Mouse (Mus musculus) retina, embryonic 14.5 days (tissue): Measurements from ENCODE around the gene Kcnh2.
"Not testable (repeated sequence)": the region's sequence is repeated elsewhere in the genome, so short reads cannot be mapped to it uniquely, and the experiment has no call there.

Experiments
- DNase-seq: peaks from one replicate; pipeline ENCODE4 v3.0.0-alpha.2; 2015; ENCODE audit warnings: low spot score

Gene Kcnh2

DNA sequence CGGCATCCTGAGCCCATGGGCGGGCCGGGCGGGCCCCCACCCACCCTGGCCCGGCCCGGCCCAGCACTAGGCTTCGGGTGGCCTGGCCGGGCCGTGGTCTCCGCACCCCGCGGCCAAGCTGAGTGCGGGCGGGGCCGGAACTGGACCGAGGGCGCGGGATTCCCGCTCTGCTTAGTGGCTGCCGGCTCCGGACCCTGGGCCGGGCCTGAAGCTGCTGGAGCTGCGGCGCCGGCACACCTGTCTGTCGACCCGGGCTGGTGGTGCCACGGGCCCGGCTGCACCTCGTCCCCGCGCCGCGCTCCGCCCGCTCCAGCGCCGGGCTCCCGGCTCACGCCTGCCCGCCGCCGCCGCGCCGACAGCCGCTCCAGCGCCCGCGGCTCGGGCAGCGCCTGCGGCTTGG, at the start of gene Kcnh2:
TSS of gene Kcnh2 (minus strand) at position 327 of the 400 bp plus-strand sequence.
- DNase-seq = no peak

DNA sequence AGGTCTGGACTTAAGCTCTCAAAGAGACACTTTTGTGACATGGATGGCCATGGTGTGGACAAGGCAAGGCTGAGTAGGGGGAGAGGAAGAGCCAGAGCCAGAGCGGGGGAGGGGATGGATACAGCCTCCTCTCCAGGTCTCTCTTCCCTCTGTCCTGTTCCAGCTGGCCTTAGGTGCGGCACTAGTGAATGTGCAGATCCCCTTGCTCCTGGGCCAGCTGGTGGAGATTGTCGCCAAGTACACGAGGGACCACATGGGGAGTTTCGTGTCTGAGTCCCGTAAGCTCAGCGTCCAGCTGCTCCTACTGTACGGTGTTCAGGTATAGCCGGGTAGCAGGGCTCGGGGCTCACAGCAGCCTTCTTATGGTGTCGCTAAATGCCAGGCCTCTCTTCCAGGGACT, 49.0 kb upstream of the Kcnh2 start:
- DNase-seq = no peak

DNA sequence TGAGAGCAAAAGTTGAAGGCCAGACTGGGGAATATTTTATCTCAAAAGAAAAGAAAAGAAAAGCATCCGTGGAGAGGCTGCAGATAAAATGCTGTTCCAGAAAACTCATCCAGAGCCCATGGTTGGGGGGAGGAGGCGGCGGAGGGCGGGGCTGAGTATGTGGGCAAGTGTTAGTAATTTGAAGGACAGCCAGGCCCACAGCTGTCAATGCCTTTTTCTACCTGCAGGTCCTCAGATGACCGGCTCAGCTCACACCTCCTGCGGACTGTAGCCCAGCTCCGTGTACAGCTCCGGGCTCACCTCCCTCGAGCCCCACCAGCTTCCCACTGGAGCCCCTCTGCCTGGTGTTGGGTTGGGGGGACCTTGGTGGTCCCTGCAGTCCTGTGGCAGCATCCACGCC, 48.3 kb upstream of the Kcnh2 start:
- no peak for DNase-seq

DNA sequence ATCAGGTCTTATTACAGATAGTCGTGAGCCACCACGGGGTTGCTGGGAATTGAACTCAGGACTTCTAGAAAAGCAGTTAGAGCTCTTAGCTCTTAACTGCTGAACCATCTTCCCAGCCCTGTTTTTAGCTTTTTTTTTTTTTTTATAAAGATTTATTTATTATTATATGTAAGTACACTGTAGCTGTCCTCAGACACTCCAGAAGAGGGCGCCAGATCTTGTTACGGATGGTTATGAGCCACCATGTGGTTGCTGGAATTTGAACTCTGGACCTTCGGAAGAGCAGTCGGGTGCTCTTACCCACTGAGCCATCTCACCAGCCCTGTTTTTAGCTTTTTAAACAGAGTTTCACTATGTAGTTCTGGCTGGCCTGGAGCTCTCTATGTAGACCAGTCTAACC, 44.9 kb upstream of the Kcnh2 start:
- not testable (repeated sequence) for DNase-seq

DNA sequence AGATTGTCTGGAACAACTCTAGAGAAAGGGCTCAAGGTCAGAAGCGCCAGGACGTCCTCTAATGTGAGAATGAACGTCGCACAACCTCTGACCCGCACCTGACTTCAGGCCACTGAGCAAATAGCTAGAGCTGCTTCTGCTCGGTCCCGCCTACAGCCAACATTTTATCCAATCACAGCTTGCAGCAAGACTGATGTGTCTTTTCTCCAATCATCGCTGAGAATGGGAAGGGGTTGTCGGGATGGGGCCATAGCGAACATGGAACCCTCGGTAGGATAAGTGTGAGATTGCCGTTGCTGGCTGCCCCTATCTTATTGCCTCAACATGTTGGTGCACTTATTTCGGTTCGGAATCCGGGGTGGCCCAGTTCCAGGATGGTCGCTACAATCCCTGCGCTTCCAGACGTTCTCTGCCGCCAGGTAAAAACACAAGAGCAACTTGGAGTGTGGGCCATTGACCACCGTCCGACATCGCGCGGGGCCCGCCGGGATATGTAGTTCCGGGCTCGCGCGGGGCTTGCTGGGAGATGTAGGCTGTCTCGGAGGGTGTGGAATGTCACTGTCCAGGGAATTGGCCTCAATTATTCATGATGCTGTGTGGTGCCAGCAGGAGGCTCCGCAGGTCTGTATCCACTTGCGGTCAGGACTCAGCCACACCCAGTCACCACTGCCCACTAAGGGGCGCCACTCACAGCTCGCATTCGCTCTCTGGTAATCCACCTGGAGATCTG, 42.9 kb upstream of the Kcnh2 start:
- DNase-seq = peak; percentile 97

DNA sequence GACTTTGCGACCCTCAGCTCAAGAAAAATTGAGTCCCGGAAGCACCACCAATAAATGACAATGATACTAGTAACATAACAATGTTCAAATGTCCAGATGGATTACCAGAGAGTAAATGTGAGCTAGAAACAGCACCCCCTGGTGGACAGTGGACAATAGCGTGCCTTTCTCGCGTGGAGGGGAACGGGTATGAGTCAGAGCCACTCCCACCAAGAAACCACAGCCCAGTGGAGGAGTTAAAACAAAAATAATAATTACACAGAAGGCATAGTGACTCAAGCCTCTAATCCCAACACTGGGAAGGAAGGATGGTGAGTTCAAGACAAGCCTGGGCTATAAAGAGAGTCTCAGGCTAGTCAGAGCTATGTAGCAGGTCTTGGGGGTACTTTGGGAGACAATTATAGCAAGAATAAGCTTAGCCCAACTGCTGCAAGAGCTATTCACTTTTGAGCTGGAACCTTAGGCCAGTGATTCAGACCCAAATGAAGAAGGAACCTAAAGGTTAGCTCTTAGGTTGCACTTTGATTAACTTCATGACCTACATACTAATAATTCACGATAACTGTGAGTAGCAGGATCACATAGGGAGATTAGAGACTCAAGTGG, 42.1 kb upstream of the Kcnh2 start, which contains the start of gene Abcb8:
TSS of gene Abcb8 (plus strand) at position 272 of the 606 bp plus-strand sequence.
- peak; percentile 93 for DNase-seq

DNA sequence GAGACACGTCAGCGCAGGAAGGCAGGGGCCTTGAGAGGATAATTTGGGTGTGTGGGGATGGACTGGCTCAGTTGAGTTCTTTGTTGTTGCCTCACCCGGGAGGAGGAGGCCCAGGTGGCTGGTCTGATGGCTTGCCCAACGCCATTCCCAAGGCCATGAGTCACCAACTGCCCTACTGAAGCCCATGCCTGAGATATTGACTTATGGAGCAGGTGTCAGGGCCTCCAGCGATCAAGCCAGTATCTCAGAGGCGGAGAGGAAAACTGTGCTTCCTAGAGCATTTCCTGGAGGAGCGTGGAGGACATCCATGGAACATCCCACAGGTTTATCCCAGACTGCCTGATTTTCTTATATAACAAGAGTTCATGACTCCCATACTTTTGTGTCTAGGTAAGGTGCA, 41.3 kb upstream of the Kcnh2 start:
- DNase-seq = no peak

DNA sequence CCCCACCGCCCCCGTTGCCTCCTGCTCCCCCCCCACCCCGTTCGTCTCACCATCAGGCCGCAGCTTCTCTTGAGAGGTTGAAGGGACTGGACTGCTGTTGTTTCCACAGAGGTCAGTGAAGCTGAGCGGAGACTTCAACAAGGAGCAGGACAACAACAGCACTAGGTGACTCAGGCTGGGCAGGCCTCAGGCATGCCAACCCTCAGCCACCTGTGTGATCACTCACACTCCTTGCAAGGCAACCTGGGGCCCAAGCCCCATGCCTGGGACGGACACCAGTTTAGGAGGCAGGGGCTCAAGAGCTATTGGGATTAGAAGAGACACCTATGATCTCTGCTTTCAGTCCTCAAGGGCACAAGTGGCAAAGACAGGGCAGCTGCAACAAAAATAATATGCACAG, 40.5 kb upstream of the Kcnh2 start, which contains the start of gene Atg9b:
TSS of gene Atg9b (minus strand) at position 280 of the 400 bp plus-strand sequence.
- no peak for DNase-seq

DNA sequence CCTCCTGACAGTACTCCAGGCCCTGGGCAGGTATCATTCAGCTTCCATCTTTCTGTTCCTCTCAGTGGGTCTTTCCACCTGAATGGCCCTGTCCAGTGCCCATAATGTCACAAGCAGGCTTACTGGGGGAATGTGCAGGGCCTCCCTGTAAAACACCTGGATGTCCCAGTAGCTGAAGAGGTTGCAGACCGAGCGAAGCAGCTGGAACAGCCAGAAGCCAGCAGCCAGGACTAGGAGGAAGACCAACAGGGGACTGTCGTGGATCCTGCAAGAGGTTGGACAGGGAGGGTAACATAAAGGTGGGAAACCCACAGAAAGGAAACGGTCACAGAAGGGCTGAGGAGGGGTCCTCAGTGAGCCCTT, 38.2 kb upstream of the Kcnh2 start:
- no peak for DNase-seq

DNA sequence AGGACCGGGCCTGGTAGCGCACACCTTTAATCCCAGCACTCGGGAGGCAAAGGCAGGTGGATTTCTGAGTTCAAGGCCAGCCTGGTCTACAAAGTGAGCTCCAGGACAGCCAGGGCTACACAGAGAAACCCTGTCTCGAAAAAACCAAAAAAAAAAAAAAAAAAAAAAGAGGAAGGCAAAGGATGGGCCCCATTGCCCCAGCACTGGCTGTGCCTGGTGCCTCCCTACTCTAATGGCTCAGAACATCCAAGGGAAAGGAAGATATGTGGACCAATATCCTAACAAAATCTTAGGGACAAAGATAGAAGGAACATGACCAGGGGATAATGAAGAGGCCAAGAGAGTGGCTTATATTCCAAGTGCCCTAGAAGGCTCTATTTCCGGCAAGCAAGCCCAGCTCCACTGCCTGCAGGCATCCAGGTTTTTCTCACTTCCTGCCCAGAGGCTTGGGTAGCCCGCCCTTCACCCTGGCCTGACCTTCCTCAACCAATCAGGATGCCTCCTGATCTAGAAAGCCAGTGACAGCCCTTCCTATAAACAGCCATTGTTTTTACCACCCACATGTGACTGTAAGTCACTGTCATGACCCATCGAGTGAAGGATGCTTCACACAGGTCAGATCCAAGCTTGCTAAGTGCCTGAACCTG, 37.7 kb upstream of the Kcnh2 start:
- peak; percentile 61 for DNase-seq

DNA sequence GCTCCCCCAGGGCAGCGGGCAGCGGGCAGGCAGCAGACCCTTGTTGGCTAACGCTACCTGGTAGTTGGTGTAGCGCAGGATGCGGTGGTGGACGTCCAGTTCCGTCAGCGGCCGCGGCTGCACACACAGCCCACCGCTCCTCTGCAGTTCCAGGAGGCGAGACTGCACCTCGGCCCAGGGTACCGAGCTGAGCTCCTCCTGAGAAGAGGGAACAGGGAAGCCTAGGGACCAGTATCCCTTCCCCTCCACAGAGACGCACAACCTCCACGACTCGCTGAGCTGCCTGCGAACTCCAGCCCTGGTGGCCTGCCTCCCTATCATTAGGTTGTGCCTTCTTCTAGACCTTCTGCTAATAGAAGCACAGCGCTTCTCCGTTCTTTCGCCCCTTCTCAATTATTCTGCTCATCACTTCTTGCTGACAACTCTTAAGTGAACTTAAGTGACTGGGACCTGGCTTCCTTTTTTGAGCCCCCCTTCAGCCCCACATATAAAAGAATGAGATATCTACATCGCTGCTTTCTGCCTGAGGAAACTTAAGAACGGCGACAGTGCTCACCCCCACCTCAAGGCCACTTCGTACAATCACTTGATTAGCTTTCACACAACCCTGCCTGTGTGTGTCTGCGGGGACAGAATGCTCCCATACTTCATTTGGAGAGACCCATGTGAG, 37.0 kb upstream of the Kcnh2 start:
- DNase-seq = no peak

DNA sequence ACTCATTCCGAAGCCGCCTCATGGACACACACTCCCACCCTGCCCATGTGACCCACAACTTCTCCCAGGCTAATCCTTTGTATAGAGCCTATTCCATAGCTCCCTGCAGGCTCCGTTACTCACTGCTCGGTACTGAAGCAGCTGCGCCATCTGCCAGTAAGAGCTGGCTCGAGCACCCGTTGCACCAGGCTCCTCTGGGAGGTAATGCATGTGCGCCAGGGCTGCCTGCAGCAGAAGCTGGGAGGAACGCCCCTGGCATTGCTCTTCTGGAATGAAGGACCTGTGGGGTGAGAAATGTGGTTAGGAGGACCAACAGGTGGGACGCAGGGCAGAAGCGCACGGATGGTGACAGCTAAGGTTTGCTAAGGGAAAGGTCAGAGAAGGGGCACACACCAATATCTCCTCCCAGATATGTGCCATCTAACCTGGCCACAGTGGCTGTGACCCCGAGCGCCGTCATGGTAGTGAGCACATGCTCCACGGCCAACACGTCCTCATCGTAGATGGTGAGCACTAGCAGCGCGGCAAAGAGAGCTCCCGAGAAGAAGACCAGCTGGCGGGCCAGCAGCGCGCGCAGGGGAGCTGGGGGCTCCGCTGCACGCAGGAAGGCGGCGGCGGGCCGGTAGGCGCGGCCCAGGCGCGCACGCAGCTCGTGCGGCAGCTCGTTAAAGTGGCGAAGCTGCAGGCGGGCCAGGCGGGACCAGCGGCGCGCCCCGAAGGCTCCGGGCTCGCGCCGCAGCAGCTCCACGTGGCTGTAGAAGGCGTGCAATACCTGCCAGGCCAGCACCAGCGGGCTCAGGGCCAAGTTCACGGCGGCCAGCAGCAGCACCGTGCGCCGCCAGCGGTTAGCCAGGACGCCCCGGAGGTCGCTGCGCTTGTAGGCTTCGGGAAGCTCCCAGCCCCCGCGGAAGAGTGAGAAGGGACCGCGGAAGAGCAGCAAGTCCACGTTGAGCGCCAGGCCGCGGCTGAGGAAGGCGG, 36.1 kb upstream of the Kcnh2 start:
- peak; percentile 78 for DNase-seq

DNA sequence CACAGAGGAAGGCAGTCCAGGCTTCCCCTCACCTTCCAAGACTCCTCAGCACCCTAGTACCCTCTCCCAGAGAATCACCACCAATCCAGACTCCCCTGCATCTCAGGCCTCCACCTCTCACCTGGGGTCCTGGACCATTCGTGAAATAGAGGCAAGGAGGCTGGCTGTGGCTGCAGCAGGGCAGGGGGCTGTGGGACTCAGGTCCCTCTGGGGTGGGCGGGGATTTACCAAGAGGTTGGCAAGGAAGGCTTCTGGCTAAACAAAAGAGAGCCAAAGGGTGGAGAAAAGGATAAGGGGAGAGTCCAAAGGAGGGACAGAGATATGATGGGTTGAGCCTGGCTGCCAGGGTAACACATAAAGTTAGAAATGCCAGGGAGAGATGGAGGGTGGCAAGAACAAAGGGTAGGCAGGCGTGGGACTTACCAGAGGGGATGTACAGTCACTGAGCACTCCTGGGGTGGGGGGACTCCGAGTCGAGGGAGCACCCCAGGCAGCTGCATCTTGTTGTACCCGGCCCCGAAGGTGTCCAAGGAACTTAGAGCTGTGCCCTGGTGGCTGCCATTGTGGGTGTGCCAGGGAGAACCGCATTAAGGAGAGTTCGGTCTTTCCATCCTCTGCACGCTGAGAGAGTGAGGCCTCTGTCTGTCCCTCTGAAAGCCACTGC, 34.6 kb upstream of the Kcnh2 start:
- DNase-seq = no peak

DNA sequence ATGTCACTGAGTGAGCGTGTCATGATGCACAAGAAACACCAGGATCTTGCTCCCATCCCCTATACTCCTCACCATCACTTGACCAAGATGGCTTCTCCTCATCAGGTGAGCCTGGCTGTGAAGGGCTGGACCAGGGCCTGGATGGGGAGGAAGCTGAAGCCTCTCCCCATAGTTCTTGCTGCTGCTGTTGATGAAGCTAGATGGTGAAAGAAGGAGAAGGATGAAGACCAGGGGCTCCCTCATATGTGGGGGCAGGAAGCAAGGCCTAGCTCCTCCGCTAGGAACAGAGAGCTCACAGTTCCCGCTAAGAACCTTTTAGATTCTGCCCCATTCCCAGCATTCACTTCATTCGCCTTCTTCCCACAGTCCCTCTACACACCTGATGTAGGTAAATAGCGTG, 34.0 kb upstream of the Kcnh2 start:
- DNase-seq = no peak

DNA sequence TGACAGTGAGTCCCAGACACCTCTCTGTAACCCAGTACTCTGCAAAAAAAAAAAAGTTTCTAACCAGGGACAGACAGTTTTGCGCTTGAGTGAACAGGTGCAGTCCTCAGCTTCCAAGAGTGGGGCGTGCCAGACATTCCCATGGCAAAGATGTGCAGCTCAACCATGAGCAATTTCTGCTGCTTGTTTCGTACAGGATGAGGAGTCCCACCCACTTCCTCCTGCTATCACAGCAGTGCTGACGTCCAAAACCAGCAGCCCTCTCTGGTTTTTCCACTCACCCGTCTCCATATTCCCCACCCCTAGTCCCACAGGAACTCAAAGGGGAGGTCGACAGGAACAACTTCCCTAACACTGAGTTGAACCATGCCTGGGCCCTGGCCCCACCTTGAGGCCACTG, 33.0 kb upstream of the Kcnh2 start:
- DNase-seq = no peak

DNA sequence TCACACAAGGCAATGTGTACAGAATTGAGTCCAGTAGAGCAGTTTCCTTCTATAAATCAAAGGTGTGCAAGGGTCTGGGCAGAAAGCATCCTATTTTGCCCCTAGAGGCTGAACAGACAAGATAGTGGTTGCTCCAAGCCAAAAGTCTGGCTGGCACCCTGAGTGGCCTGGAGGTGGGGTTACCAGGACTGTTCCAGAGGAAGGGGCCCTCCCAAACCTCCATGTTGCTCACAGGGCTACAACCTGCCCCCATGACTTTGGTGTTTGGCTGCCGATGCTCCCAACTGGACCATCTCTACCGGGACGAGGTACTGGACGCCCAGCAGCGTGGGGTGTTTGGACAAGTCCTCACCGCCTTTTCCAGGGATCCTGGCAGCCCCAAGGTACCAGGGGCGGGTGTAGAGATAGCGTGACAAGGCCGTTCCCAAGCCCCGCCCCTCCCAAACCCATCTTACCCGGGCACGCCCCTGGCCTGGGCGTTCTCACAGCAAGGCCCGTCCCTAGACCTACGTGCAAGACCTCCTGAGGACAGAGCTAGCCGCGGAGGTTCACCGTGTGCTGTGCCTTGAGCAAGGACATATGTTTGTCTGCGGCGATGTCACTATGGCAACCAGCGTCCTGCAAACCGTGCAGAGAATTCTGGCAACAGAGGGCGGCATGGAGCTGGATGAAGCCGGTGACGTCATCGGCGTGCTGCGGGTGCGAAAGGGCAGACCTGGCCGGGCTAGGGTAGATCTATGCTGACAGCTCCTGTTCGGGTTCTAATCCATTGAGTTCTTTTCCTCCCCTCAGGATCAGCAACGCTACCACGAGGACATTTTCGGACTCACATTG, 31.8 kb upstream of the Kcnh2 start:
- DNase-seq = peak; percentile 95

DNA sequence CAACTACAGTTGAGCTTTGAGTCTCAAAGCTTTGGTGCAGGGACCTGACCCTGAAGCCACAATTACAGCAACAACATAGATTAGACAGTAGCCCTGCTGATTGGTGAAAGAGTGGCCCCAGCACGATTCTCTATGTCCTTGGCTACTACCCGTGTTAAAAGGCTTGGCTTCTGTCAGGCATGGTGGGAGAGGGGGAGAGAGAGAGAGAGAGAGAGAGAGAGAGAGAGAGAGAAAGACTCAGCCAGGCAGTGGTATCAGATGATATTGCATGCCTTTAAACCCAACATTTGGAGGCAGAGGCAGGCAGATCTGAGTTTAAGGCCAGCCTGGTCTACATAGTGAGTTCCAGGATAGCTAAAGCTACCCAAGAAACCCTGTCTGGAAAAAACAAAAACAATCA, 30.6 kb upstream of the Kcnh2 start:
- DNase-seq = no peak

DNA sequence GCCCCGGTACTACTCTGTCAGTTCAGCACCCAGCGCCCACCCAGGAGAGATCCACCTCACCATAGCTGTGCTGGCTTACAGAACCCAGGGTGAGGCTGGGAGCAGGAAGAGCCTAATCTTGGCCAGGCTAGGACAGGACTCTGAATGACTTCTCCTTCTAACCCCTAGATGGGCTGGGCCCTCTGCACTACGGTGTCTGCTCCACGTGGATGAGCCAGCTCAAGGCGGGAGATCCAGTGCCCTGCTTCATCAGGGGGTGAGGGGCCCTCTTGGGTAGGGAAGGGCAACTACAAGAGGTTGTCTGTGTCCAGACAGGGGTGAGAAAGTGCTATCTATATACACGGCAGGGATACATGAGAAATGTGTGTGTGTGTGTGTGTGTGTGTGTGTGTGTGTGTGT, 30.1 kb upstream of the Kcnh2 start:
- no peak for DNase-seq

DNA sequence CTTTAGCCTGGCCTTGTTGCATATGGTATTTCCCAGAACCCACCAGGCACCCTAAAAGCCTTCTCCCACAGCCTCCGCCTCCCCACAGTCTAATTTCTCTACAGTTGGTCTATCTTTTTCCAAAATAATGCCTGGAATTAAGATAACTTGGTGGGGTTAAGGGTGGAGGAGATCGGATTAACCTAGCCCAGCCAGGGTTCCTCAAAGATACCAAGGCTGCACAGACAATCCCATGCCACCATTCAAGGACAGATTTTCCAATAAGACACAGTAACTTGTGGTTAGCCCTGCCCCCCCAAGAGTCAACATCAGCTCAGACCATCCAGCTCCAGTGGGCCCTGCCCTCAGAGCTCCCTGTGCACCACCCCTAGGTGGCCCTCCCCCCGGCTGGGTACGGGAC, 29.1 kb upstream of the Kcnh2 start:
- DNase-seq = no peak

DNA sequence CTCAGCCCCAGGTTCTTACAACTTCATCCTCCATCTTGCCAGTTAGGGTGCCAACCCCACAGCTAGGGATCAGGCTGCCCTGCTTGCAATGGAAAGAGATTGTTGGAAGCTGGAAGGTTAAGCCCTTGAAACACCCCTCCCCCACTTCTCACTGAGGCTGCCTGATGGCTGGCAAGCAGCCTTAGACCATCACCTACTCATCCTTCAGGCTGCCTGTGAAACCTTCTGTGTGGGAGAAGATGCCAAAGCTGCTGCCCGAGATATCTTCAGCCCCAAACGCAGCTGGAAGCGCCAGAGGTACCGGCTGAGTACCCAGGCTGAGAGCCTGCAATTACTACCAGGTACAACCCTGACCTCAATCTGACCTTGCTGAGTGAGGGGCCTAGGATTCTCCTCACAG, 28.1 kb upstream of the Kcnh2 start:
- no peak for DNase-seq
